Mouse (Mus musculus) gastrocnemius, adult 18-20 months (tissue): ENCODE results near the gene Trim13. TPM values are rescaled to one million over a fixed set of nuclear protein-coding genes. Genes with fewer than 3 reads are reported as not detected.
"Not testable (repeated sequence)": the region's sequence is repeated elsewhere in the genome, so short reads cannot be mapped to it uniquely, and the experiment has no call there.

Experiments
- DNase-seq: peaks from one replicate; pipeline ENCODE4 v3.0.0; 2021; ENCODE audit warnings: low spot score
- long read RNA-seq, 2 experiments: library from polyadenylated mRNA; stranded (forward); transcript quantifications; one replicate each; pipeline ENCODE4 v2.0.0; 2021
- total RNA-seq, 2 experiments: library from RNA; stranded (reverse); gene quantifications; 2 replicates each; pipeline ENCODE4 v1.2.3; 2021

Gene Trim13
- total RNA-seq, result 1 to 10 TPM; 7.5 to 8.6 TPM
- long read RNA-seq, experiment 1, partial matches to known transcripts, result 3 of 7 reads
- long read RNA-seq, experiment 1, other reads (novel, unspliced or antisense), result 2 of 7 reads
- long read RNA-seq, experiment 2, transcript Trim13-201 (3 exons, 1,550 nt), result major isoform, 5 of 13 reads
- long read RNA-seq, experiment 2, partial matches to known transcripts, result 6 of 13 reads
- long read RNA-seq, experiment 2, other reads (novel, unspliced or antisense), result 2 of 13 reads

- DNase-seq, result no peak
Measured at GRCm38 (mm10) chr14:61597968-61598367, at the start of gene Trim13. Gene Trim13 (plus strand): TSS chr14:61598247.

GRCm38 (mm10) chr14:61548614-61549013 is 49.4 kb upstream of the Trim13 start:
- no peak for DNase-seq

- peak; percentile 67 for DNase-seq
Measured at GRCm38 (mm10) chr14:61555931-61556288, 42.1 kb upstream of the Trim13 start.

GRCm38 (mm10) chr14:61556289-61557147 is 41.5 kb upstream of the Trim13 start, which contains the start of gene Spryd7:
Gene Spryd7 (minus strand): TSS chr14:61556886.
- peak; percentile 99 for DNase-seq

GRCm38 (mm10) chr14:61558901-61559300 is 39.1 kb upstream of the Trim13 start:
- DNase-seq, result no peak

GRCm38 (mm10) chr14:61559856-61560255 is 38.2 kb upstream of the Trim13 start:
- no peak for DNase-seq

- not testable (repeated sequence) for DNase-seq
Measured at GRCm38 (mm10) chr14:61566211-61566610, 31.8 kb upstream of the Trim13 start.

GRCm38 (mm10) chr14:61569344-61569743 is 28.7 kb upstream of the Trim13 start:
- no peak for DNase-seq

GRCm38 (mm10) chr14:61571366-61571765 is 26.7 kb upstream of the Trim13 start:
- DNase-seq, result peak; percentile 85

GRCm38 (mm10) chr14:61572131-61572530 is 25.9 kb upstream of the Trim13 start:
- DNase-seq, result no peak

GRCm38 (mm10) chr14:61575066-61575465 is 23.0 kb upstream of the Trim13 start:
- peak; percentile 47 for DNase-seq

- DNase-seq, result peak; percentile 51
Measured at GRCm38 (mm10) chr14:61575941-61576340, 22.1 kb upstream of the Trim13 start.

GRCm38 (mm10) chr14:61589288-61590065 is 8.6 kb upstream of the Trim13 start:
- no peak for DNase-seq

- DNase-seq, result no peak
Measured at GRCm38 (mm10) chr14:61596719-61597426, 1.2 kb upstream of the Trim13 start.

GRCm38 (mm10) chr14:61599057-61599806 is 1.2 kb downstream of the Trim13 start:
- DNase-seq, result peak; percentile 91

GRCm38 (mm10) chr14:61601348-61601747 is 3.3 kb downstream of the Trim13 start:
- DNase-seq, result no peak

GRCm38 (mm10) chr14:61603069-61603755 is 5.2 kb downstream of the Trim13 start:
- DNase-seq, result no peak

- no peak for DNase-seq
Measured at GRCm38 (mm10) chr14:61604081-61604480, 6.0 kb downstream of the Trim13 start.

- DNase-seq, result not testable (repeated sequence)
Measured at GRCm38 (mm10) chr14:61606088-61606487, 8.0 kb downstream of the Trim13 start.

GRCm38 (mm10) chr14:61607157-61607556 is 9.1 kb downstream of the Trim13 start, which contains the start of gene Kcnrg:
Gene Kcnrg (plus strand): TSS chr14:61607457.
- no peak for DNase-seq
